Mouse (Mus musculus) myocyte (in vitro differentiated cells): ENCODE results near the gene Lmcd1.

Source experiments
- CEBPB ChIP-seq: IDR thresholded peaks from 2 replicates; pipeline ENCODE4 v1.6.1; 2011; ENCODE audit warnings: mild to moderate bottlenecking, moderate library complexity; ENCODE audit not compliant: poor library complexity, insufficient read depth, severe bottlenecking
- MAX ChIP-seq: IDR thresholded peaks from one replicate; pipeline ENCODE4 v1.6.1; 2011; ENCODE audit warnings: low read depth, mild to moderate bottlenecking, control low read depth
- MYOD1 ChIP-seq, 3 experiments: IDR thresholded peaks; one replicate each; pipeline ENCODE4 v1.6.1; 2011; ENCODE audit warnings: control low read depth in 2 of 3, low read depth in 2 of 3, mild to moderate bottlenecking in 2 of 3, moderate library complexity in 1 of 3; ENCODE audit not compliant: insufficient read length in 2 of 3, control insufficient read depth in 1 of 3
- POLR2A ChIP-seq: IDR thresholded peaks from one replicate; pipeline ENCODE4 v1.6.1; 2011; ENCODE audit warnings: low read depth, mild to moderate bottlenecking, control low read depth, moderate library complexity; ENCODE audit not compliant: insufficient read length
- POLR2AphosphoS2 ChIP-seq: IDR thresholded peaks from one replicate; pipeline ENCODE4 v1.6.1; 2011; ENCODE audit warnings: low read depth, control low read depth; ENCODE audit not compliant: insufficient read length
- TCF12 ChIP-seq: IDR thresholded peaks from one replicate; pipeline ENCODE4 v1.6.1; 2011; ENCODE audit warnings: mild to moderate bottlenecking, control low read depth; ENCODE audit not compliant: poor library complexity, insufficient read depth, severe bottlenecking
- USF1 ChIP-seq: IDR thresholded peaks from one replicate; pipeline ENCODE4 v1.6.1; 2011; ENCODE audit warnings: low read depth, mild to moderate bottlenecking, control low read depth, moderate library complexity

DNA sequence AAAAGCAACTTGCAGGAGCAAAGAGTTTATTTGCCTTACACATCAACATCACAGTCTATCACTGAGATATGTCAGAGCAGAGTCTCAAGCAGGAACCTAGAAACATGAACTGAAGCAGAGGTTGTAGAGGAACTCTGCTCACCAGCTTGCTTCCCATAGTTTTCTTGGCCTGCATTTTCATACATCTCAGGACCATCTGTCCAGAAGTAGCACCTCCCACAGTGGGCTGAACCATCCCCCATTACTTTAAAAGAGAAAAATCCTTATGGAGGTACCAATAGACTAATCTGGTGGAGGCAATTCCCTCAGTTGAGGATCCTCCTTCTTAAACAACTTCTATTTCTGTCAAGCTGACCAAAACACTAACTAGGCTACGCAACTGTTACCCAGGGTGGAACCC is 36.8 kb upstream of the Lmcd1 start:
- TF ChIP-seq MAX (no peak), POLR2A (no peak), USF1 (no peak), MYOD1 (IDR thresholded peaks at IDR 0.05; ENCODE audit: control insufficient read depth in 1 of 3, insufficient read length in 2 of 3, low read depth in 2 of 3) (no peak), TCF12 (no peak), CEBPB (no peak), POLR2AphosphoS2 (no peak)
